Mouse (Mus musculus) heart, adult 2 months (tissue): ENCODE data around the gene Pomgnt1. TPM values are rescaled to one million over a fixed set of nuclear protein-coding genes. Genes with fewer than 3 reads are reported as not detected.

Source experiments
- DNase-seq, 2 experiments: peaks; one replicate each; pipeline ENCODE4 v3.0.0; 2021
- H3K27ac ChIP-seq: fragments of 200-600 bp; 2 replicates; pipeline ENCODE4 v1.8.1; 2022
- H3K27me3 ChIP-seq: fragments of 200-500 bp; 2 replicates; pipeline ENCODE4 v1.6.1; 2012; ENCODE audit warnings: mild to moderate bottlenecking, low read length, inconsistent platforms, mixed read lengths; ENCODE audit not compliant: control insufficient read depth, insufficient read depth
- H3K36me3 ChIP-seq: fragments of 200-500 bp; 2 replicates; pipeline ENCODE4 v1.6.1; 2012; ENCODE audit warnings: low read length, inconsistent platforms; ENCODE audit not compliant: control insufficient read depth, insufficient read depth
- H3K4me1 ChIP-seq: fragments of 200-500 bp; 2 replicates; pipeline ENCODE4 v1.6.1; 2011; ENCODE audit warnings: low read length; ENCODE audit not compliant: control insufficient read depth, insufficient read depth
- H3K4me3 ChIP-seq: fragments of 200-600 bp; 2 replicates; pipeline ENCODE4 v1.8.1; 2022
- H3K79me2 ChIP-seq: fragments of 200-500 bp; replicated peaks from 2 replicates; pipeline ENCODE4 v1.6.1; 2012; ENCODE audit warnings: mild to moderate bottlenecking, inconsistent platforms, low read length, moderate library complexity, mixed read lengths; ENCODE audit not compliant: control insufficient read depth, insufficient read depth
- H3K9ac ChIP-seq: fragments of 200-500 bp; 2 replicates; pipeline ENCODE4 v1.6.1; 2012; ENCODE audit warnings: low read depth, mild to moderate bottlenecking, control low read depth, inconsistent platforms, low read length, mixed read lengths
- CTCF ChIP-seq: fragments of 200-600 bp; IDR thresholded peaks from 2 replicates; pipeline ENCODE4 v1.8.1; 2022; ENCODE audit warnings: antibody characterized with exemption, mild to moderate bottlenecking, moderate library complexity
- EP300 ChIP-seq: fragments of 200-500 bp; IDR thresholded peaks from 2 replicates; pipeline ENCODE4 v1.6.1; 2011; ENCODE audit warnings: low read depth, low read length, control low read depth; ENCODE audit not compliant: insufficient read depth
- POLR2A ChIP-seq: fragments of 200-500 bp; IDR thresholded peaks from 2 replicates; pipeline ENCODE4 v1.6.1; 2011; ENCODE audit warnings: mild to moderate bottlenecking, low read depth, low read length, control low read depth; ENCODE audit not compliant: insufficient read depth
- WGBS: fragments of 180-500 bp; shearing (Covaris S2); methylation state at CpG from one replicate; pipeline ENCODE4 v1.1.7; 2018; 5-methylcytosine and 5-hydroxymethylcytosine counted together
- intact Hi-C: fragments of 180-260 bp; cut with DNase I; formaldehyde crosslinking; loops from one replicate; pipeline ENCODE4 v1.15.1; 2025
- long read RNA-seq: library from polyadenylated mRNA; stranded (forward); transcript quantifications from one replicate; pipeline ENCODE4 v2.0.0, GENCODE M21; 2021
- polyA plus RNA-seq: library from polyadenylated mRNA; depleted of rRNA; stranded (reverse); fragments of >200 nt; gene quantifications from 2 replicates; pipeline ENCODE4 v1.2.3, GENCODE M21; 2012; rRNA removed
- total RNA-seq, 2 experiments: library from RNA; stranded (reverse); gene quantifications; 2 replicates each; pipeline ENCODE4 v1.2.3; 2021

Gene Pomgnt1
- 10 to 100 TPM; 52.7 to 59.5 TPM for total RNA-seq
- 44.4 and 65.2 TPM in 2 replicates for polyA plus RNA-seq
- long read RNA-seq, transcript Pomgnt1-203 (22 exons, 2,719 nt) = major isoform, 163 of 177 reads
- long read RNA-seq, partial matches to known transcripts = 4 of 177 reads
- long read RNA-seq, other reads (novel, unspliced or antisense) = 10 of 177 reads

GRCm38 (mm10) chr4:116123602-116124519 lies at the start of gene Pomgnt1, which contains the start of gene Rad54l:
Gene Pomgnt1, plus strand, starts transcription at chr4:116123840.
Gene Rad54l, minus strand, starts transcription at chr4:116123690.
- Histone ChIP-seq H3K27ac (peak within 1 kb of the TSS; percentile 59), H3K36me3 (no peaks in the 10 kb centered on the region), H3K27me3 (no peaks in the 10 kb centered on the region), H3K4me3 (peak within 1 kb of the TSS; percentile 44), H3K79me2 (no peaks in the 10 kb centered on the region), H3K4me1 (peaks cover 1% of the 10 kb centered on the region; the same call in 1 of the 2 replicates), H3K9ac (peak within 1 kb of the TSS; percentile 66)
- 5% methylated on average over 24 of the region's 24 CpGs for WGBS
- DNase-seq = peak; percentile 80 to 86
- intact Hi-C loops = no loop called here
- peak; percentile 57 for TF ChIP-seq CTCF
- peak; percentile 69 for TF ChIP-seq POLR2A
- TF ChIP-seq EP300 = peak; percentile 5; the same call in 1 of the 2 replicates

- peaks cover 26% of the 10 kb centered on the region for H3K36me3 ChIP-seq
- no peaks in the 10 kb centered on the region for H3K27me3 ChIP-seq
- TF ChIP-seq CTCF (peak; percentile 49), POLR2A (no peak)
- H3K9ac ChIP-seq = peak overlapping the region; percentile 77
- peaks cover 2% of the 10 kb centered on the region; the same call in 1 of the 2 replicates for H3K79me2 ChIP-seq
- intact Hi-C loops = no loop called here
- peak overlapping the region; percentile 97 for H3K4me3 ChIP-seq
- H3K4me1 ChIP-seq = peaks cover 13% of the 10 kb centered on the region
- under 1% methylated on average over 8 of the region's 8 CpGs for WGBS
- H3K27ac ChIP-seq = peak overlapping the region; percentile 96
- DNase-seq = no peak
Observed at GRCm38 (mm10) chr4:116074145-116074675, 49.4 kb upstream of the Pomgnt1 start.

GRCm38 (mm10) chr4:116074861-116075620 lies 48.6 kb upstream of the Pomgnt1 start, which contains the start of the genes Uqcrh and Lrrc41:
Gene Uqcrh, minus strand, starts transcription at chr4:116075071.
Gene Lrrc41, plus strand, starts transcription at chr4:116075269.
- H3K27me3 ChIP-seq = no peaks in the 10 kb centered on the region
- peaks cover 18% of the 10 kb centered on the region for H3K36me3 ChIP-seq
- peak within 1 kb of the TSS; percentile 91 for H3K9ac ChIP-seq
- H3K27ac ChIP-seq = peak within 1 kb of the TSS; percentile 96
- peak within 1 kb of the TSS; percentile 97 for H3K4me3 ChIP-seq
- peaks cover 2% of the 10 kb centered on the region; the same call in 1 of the 2 replicates for H3K79me2 ChIP-seq
- H3K4me1 ChIP-seq = peaks cover 13% of the 10 kb centered on the region
- WGBS = under 1% methylated on average over 55 of the region's 55 CpGs
- intact Hi-C loops = loop anchor here (5.0 kb wide), 1 partner anchor 72 kb away; no protein-coding TSS in a partner anchor
- peak; percentile 93 to 94 for DNase-seq
- TF ChIP-seq POLR2A (peak; percentile 96), CTCF (no peak), EP300 (0 out of 2 replicates have a peak, but pooled peaks have one; percentile 43)

GRCm38 (mm10) chr4:116075631-116076368 lies 47.8 kb upstream of the Pomgnt1 start:
- Histone ChIP-seq H3K79me2 (peaks cover 2% of the 10 kb centered on the region; the same call in 1 of the 2 replicates), H3K36me3 (peaks cover 12% of the 10 kb centered on the region), H3K4me3 (peak overlapping the region; percentile 97), H3K27ac (peak overlapping the region; percentile 96), H3K9ac (peak overlapping the region; percentile 91), H3K4me1 (peaks cover 13% of the 10 kb centered on the region), H3K27me3 (no peaks in the 10 kb centered on the region)
- WGBS = under 1% methylated on average over 76 of the region's 77 CpGs
- DNase-seq = peak; percentile 84
- intact Hi-C loops = loop anchor here (5.0 kb wide), 1 partner anchor 72 kb away; no protein-coding TSS in a partner anchor
- TF ChIP-seq CTCF (peak; percentile 74), POLR2A (no peak)
